Mouse (Mus musculus) frontal cortex, adult (tissue): ENCODE measurements around the gene Crygn.

Experiments
- ATAC-seq: cut with Nextera tagmentation; 2 replicates; pipeline ENCODE4 v1.9.2; 2017; ENCODE audit warnings: mild to moderate bottlenecking, moderate library complexity, mixed read lengths; ENCODE audit not compliant: low TSS enrichment

The Crygn gene

DNA sequence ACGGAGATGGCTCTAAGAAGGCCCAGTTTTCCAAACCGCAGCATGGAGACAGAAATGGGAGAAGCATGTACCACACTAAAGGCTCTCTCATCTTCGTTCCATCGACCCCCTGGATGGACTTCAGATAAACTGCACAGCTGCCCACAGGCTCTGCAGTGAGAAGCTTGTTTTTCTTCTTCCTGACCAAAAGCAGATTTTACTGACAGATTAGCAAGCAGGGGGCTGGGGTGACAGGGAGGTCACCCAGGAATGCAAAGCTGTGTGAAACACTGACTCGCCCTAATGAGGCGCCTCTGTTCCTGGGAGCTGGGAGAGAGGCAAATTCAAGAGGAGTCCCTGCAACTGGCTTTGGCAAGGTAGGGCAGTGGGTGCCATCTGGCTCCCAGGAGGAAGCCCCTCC lies 10.3 kb downstream of the Crygn start:
- no peak for ATAC-seq

DNA sequence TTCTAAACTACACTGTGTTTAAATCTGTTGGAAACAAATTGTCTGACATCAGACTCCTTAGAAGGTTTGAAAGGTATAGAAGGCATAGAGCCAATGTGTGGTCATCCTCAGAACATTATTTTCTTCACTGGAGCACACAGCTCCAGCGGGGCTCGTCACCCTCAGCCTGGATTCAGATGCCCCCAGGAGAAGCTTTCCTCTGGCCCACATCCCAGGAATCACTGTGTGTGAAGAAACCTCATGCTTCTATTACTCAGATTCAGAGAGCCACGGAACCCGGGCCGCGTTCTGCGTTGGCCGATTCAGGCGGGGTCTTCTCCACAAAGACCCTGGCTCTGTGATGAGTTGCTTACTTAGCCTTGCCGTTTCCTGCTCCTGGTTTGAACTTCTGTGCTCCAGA lies 13.9 kb downstream of the Crygn start:
- no peak for ATAC-seq

DNA sequence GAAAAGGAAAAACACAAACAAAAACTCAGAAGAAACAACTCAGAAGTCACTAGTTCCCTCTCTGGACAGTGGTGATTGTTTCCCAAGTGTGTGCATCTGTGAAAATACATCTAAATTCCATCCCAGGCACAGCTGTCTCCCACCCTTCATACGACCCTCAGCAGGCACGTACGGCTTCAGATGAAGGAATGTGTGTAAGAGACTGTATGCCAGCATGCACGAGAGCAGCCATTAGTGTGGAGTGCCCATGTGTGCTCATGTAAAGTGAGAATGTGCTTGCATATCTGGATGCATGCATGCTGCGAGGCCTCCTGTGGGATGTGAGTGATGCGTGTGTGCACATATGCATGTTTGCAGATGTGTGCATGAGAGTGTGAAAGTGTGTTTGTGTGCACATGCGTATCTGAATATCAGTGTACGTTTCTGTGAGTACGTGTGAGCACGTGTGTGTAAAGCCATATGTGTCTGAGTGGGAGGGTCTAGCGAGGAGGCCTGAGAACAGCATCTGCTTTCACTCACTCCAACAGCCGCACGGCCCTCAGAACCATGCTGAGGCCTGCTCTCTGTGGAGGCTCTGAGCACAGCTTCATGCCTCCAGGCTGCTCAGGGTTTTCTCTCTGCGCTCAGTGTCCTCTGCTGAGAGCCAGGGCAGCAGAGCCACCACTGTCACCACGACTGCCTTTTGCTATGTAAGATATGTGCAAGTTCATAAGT lies 16.5 kb downstream of the Crygn start:
- peak; percentile 34; the same call in 1 of the 2 replicates for ATAC-seq

DNA sequence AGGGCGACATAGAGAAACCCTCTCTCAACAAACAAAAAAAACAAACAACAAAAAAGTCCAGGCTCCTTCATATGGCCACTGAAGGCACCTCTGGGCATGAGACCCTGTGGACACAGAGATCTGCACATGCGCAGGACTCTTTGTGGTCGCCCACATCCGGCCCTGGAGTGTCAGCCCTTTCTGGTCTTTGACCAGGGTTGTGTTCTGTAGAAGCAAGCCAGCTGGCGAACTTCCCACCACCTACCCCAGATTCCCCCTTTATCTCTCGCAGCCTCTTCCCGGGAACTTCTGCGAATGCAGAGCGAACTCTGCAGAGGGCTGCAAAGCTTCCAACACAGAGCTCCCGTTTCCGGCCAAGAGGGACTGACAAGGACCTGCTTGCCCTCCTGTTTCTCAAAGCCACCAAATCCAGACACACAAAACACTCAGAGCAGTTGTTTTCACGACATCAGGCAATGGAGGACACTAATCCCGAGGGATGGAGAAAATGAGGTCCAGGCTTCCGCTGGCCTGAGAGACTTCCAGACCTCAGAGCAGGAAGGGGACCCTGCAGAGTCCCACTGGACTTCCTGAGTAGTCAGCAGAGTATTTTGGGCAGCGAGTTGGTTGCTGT lies 18.6 kb downstream of the Crygn start:
- ATAC-seq: no peak

DNA sequence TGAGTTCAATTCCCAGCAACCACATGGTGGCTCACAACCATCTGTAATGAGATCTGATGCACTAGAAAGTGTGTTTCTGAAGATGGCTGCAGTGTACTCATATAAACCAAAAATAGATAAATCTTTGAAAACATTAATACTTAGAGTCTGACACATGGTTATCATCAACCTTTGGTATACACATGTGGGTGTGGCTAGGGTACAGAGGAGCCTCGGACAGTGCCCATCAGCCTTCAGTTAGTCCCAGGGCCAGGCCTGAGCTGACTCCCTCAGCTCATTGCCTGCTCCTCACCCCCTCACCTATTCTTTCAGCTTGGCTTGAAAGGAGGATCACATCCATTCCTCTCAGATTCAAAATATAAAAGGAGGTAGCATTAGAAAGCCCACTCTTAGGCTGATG lies 19.3 kb downstream of the Crygn start:
- no peak for ATAC-seq

DNA sequence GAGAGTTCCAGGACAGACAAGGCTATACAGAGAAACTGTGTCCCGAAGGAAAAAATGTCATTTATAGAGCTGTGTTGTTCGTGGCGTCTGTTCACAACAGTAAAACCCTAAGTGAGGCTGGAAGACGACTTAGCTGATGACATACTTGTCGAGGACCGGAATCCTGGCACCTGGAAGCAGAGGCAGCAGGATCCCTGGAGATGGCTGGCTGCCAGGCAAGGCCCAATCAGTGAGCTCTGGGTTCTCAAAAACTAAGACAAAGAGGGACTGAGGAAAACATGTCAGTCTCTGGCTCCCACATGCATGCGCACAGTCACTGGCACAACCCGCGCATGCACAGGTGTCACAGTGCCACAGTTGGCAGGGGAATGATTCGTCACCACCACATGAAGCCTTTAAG lies 20.2 kb downstream of the Crygn start:
- no peak for ATAC-seq

DNA sequence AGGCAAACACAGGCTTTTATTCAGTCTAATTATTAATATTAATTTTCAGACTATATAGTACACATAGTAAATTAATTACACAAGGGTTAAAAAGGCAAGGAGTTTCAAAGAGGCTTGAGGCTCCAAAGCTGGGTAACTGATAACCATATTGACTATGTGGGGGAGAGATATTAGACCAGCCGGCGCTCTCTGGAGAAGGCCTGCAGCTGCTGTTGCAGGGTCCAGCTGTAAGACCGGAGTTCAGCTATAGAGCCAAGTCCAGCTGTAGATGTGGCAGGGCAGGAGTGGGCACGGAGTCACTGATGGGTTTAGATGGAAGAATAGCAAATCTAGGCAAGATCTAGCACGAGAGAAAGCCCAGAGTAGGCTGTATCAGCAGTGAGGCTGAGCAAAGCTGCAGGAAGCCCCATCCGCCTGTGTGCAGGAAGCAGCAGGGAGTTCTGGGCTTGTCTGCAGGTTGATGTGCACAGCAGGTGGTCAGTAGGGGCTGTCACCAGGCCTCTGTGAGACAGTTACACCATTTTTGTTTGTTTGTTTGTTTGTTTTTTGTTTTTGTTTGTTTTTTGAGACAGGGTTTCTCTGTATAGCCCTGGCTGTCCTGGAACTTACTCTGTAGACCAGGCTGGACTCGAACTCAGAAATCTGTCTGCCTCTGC lies 23.9 kb downstream of the Crygn start:
- ATAC-seq: no peak

DNA sequence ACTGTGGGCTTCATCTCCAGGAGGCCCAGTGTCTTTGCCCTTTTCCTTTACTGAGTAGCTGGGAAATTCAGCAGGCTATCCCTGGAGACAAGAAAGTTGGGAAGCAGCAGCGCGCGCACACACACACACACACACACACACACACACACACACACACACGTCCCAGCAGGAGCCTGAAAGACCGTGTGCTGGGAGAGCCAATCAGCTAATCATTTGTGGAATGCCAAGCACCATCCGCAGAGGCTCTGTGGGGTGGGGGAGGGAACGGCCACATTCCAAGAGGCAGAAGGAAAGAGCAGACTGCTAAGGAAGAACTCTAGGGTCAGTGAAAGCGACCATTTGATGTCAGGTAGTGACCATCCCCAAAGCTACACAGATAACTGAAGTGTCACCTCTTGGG lies 24.7 kb downstream of the Crygn start:
- ATAC-seq: no peak

DNA sequence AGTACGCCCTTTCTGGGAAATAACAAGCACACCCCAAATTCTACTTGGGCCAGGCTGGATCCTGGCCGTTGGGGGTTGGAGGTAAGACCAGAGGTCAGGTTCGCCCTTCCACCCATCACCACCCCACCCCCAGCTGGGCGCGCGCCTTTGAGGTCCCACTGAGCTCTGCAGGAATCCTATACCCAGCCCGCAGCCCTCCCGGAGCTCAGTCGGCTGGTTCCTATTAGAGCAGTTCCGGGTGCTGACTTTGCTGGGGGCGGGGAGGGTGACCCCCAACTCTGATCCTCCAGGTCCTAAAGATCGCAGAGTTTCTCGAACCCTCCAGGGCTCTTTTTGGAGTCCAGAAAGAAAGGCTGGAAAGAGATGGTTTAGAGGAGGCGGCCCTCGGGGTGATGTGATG lies 26.8 kb downstream of the Crygn start:
- ATAC-seq: no peak

DNA sequence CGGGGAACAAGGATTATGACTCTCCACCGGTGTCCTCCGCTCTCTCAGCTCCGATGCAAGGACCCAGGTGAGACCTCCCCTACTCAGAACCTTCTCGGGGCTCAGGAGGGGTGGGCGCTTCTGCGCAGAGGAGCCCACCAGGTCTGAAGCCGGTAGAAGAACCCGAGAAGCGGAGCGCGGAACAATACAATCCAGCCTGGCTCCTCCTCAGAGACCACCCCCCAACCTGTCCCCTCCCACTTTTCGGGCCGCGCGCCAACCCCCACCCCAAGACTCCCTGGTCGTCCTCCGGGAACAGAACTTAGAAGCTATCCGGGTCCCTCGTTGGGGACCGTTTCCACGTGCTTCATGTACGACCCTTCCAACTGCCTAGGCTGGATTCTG lies 27.3 kb downstream of the Crygn start, which contains the start of gene Wdr86:
Wdr86 (minus strand) TSS at position 240 of the 384 bp plus-strand sequence.
- ATAC-seq: no peak

DNA sequence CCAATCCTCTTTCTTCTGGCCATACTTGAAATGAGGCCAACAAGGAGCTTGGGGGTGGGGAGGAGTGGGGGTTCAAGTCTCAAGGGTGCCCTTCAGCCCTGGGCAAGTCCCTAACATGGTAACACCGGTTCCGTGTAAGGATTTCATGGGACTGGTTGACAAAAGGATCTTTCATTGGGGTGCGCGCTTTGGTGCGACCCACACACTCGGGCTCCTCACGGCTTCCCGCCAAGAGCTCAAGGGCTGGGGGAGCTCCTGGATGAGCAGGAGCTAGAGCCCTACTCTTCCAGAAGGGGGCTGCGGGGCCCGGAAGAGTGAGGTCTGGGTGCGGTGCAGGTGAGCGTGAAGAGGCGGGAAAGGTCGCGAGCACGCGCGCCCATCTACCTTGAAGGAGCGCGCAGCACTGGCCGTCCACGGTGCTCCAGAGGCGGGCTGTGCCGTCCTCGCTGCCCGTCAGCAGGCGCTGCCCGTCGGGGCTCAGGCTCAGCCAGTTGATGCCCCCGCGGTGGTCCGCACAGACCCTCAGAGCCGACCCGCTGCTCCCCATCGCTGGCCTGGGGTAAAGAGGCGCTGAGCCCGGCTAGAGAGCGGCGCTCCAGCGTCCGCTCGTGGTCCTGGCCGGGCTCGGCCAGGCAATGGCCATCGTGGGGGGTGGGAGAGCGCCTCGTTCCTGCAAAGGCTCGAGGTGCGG lies 27.9 kb downstream of the Crygn start:
- no peak for ATAC-seq

DNA sequence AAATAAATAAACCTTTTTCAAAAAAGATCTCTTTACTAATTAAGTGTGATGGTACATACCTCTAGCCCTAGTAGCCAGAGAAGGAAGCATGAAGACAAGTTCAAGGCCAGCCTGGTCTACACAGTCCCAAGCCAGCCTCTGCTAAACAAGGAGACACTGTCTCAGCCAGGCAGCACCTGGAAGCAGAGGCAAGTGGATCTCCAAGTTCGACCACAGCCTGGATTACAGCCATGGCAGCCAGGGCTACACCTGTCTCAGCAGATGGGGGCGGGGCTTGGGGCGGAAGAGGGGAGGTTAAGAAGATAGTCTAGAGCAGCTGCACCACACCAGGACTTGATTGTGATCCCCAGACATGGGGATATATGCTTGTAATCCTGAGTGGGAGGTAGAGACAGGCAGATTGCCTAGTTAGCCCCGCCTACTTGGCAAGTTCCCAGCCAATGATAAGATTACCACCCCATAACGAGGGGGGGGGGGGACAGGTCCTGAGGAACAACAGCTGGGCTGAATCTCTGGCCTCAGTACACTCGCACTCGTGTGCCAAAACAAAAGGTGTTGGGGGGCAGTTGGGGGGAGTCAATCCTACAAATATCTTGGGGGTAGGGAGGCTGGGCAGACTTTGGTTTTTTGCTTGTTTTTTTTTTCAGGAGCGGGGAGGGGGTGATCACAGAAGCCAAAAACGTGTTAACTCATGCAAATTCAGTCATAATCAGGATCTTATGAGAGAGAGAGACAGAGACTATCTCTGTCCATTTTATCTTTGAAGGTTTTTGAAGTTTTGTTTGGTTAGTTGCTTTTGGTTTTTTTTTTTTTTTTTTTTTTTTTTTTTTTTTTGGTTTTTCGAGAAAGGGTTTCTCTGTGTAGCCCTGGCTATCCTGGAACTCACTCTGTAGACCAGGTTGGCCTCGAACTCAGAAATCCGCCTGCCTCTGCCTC lies 30.6 kb downstream of the Crygn start:
- ATAC-seq: no peak

DNA sequence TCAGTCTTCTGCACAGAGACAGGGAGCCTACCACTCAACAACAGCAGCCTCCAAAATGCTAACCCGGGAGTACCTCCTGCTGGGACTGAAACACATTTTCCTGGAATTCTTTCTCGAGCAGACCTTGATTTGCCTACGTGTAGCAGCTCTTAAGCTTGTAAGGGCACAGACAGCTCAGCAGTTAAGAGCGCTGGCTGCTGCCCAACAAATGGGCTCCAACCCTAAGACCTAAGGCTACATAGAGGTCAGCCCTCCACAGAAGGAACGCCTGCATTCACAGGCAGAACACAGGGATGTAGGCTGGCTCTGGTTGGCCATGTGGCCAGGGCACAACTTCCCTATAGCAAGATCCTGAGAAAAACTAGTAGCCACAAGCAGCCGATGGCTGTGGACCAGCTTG lies 31.9 kb downstream of the Crygn start:
- ATAC-seq: no peak

DNA sequence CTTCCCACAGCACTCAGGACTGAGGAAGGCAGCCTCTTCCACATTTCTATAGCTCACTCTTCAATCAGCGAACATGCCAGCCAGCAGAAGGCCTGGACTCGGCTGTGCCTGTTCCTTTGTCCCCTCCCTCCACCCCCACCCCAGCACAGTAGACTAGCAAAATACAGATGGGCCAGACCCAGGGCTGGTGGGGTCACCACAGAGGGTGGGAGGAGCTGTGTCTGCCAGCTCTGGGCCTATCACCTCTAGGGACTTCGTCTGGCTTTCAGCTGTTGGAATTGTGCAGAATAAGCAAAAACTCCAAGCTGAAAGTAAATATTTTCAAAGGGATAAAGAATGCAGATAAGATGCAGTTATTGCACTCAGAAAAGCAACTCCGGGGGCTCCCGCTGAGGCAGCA lies 33.0 kb downstream of the Crygn start:
- ATAC-seq: no peak

DNA sequence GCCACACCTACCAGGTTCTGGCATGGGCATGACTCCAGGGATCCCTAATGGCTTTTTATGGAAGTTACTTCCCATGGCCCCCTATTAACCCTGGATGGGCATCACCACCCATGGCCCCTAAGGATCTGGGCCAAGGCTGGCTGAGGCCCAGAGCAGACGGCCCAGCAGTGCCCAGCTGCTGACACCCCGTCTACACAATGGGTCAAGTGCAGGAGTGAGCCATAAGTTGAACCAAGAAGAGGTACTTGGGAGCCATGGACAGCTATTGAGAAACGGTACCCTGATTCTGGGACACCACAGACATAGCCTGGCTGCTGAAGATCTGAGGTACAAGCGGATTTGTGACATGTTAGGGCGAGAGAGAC lies 33.6 kb downstream of the Crygn start:
- no peak for ATAC-seq

DNA sequence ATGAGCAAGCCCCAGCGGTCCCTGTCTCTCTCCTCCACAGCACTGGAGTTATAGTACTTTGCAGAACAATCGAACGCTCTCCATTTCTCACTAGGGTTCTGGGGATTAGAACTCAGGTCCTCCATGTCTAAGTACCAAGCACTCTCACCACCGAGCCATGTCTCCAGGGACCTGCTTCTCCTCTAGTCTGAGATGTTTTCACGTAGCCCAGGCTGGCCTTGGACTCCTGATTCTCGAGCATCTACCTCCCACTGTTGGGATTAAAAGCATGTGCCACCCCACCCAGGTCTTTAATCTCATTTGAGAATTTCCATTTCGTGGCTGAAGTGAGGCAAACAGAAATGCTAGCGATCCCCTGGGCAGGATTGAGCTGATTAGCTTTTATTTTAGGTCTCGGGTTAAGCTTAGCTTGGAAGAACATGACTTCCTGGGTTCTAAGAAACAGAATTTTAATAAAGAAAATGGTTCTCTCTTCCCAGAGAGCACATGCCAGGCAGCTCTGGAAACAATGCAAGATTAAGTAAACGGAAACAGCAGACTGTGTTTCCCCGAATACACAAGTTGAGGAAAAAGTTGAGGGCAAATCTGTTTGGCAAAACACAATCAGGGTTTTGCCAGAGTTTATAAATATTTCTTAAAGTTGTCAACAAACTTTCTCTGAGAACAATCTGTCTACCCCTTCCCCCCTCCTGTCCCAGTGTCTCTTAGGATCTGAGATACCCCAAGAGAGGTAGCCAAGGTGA lies 34.1 kb downstream of the Crygn start:
- ATAC-seq: no peak

DNA sequence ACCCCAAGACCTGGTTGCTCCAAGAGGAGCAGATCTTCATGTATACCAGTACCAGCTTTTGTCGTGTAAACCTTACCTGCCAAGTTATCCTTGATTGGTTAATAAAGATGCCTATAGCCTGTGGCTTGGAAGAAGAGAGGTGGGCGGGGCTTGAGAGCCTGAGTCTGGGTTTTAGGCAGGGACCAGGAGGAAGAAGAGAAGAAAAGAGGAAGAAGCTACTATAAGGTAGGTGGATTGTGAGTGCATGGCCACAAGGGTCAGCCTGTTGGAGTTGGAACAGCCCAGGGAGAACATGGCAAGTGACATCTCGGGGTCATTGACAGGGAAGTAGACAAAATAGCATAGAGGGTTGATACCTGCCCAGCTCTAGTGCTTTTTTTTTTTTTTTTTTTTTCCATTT lies 38.0 kb downstream of the Crygn start:
- ATAC-seq: no peak

DNA sequence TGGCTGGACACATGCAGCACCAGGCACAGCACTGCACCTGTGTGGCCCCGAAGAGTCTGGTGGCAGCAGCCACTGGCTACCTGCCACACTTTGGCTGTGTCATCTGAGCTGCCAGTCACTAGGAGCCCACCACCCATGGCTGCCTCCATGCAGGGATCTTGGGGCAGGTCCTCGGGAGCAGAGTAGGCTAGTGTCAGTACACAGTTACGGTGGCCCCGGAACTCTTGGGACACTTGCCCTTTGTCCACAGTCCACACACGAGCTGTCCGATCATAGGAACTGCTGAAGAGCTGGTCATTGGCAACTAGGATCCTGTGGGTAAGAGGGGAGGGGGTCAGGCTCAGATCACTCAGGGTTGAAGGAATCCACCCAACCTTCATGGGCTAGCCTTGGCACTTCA lies 39.7 kb downstream of the Crygn start:
- no peak for ATAC-seq

DNA sequence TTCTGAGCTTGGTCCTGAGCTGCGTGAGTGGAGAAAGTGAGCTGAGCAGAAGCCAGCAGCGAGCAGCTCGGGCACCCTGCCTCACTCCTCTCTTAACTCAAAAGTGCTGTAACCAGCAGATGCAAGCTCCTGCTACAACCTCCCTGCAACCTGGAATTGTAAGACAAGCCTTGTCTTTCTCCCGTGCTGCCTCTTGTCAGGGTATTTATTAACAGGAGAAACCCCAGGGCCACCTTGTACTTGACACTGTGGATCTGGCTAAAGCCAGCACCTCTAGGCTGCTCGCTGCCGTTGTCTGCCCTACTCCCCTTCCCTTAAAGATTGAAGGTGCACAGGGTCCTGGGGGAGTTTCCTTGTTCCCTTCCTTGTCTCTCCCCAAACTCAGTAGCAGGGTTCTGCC lies 43.8 kb downstream of the Crygn start:
- no peak for ATAC-seq

DNA sequence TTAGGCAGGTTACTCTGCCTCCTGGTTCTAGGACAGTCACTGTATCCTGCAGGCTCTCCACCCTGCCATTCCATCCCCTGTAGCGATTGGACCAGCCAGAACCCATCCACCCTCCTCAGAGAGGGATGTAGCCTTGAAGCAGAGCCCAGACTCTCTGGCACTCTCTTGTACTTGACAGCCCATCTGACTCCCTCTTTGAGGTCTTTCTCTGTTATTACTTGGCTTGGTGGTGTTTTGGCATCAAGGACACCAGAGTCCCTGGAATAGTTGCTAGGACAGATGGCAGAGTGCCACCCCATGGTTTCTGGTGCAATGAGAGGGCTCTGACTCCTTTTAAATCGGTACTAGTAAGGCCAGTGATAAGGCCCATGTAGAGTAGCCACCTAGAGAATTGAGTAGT lies 44.6 kb downstream of the Crygn start:
- ATAC-seq: peak; percentile 51; the same call in 1 of the 2 replicates

DNA sequence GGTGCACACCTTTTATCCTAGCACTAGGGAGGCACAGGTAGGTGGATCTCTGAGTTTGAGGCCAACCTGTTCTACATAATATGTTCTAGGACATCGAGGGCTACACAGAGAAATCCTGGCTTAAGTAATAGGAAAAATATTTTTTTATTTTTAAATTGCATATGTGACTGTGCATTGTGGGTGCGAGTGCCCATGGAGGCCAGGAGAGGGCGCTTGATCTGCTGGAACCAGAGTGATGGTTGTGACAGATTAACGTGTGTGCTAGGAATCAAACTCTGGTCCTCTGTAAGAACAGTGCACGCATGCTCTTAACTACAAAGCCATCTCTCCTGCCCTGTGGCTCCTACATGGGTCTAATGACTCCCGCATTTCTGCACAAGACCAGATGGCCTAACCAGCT lies 46.2 kb downstream of the Crygn start:
- ATAC-seq: no peak
